Mouse (Mus musculus) kidney, postnatal 36 days (tissue): ENCODE measurements around the gene Adam29.

Source experiments
- DNase-seq, 2 experiments: peaks; one replicate each; pipeline ENCODE4 v3.0.0; 2021 to 2022; ENCODE audit warnings: mixed read lengths in 2 of 2

The Adam29 gene

GRCm38 (mm10) chr8:55906848-55907247, at the start of gene Adam29:
TSS of gene Adam29 (minus strand) at chr8:55906948.
- no peak for DNase-seq

- DNase-seq, result peak in 1 of 2 experiments; percentile 43
Observed at GRCm38 (mm10) chr8:55940526-55940880, 33.8 kb upstream of the Adam29 start.

- DNase-seq, result peak in 1 of 2 experiments; percentile 1
Observed at GRCm38 (mm10) chr8:55939870-55940525, 33.2 kb upstream of the Adam29 start, which contains the start of gene Glra3. TSS of gene Glra3 (plus strand) at chr8:55940460.
